Mouse (Mus musculus): ENCODE results near the gene Fam129a.

GRCm38 (mm10) chr1:151705723-151706396 lies 134.9 kb downstream of the Fam129a start:
- TF ChIP-seq ZNF384 (IDR thresholded peaks at IDR 0.05; ENCODE audit: low read depth, low read length) (peak; percentile 69), POLR2A (IDR thresholded peaks at IDR 0.05; ENCODE audit: low read depth, low read length) (no peak), CTCF (conservative IDR thresholded peaks at IDR 0.05 in 1 of 2, IDR thresholded peaks at IDR 0.05 in 1 of 2; ENCODE audit: low read depth in 2 of 2, low read length in 2 of 2) (peak; percentile 95 to 98), MAX (IDR thresholded peaks at IDR 0.05; ENCODE audit: low read length) (no peak), RAD21 (IDR thresholded peaks at IDR 0.05; ENCODE audit: low read depth, low read length) (peak; percentile 97), JUND (conservative IDR thresholded peaks at IDR 0.05; ENCODE audit: low read depth, low read length) (no peak), MAFK (IDR thresholded peaks at IDR 0.05; ENCODE audit: insufficient replicate concordance, low read length) (no peak), ZKSCAN1 (IDR thresholded peaks at IDR 0.05; ENCODE audit: borderline replicate concordance, low read depth, low read length) (no peak), ZC3H11A (IDR thresholded peaks at IDR 0.05; ENCODE audit: low read depth, low read length) (peak; percentile 74), NELFE (IDR thresholded peaks at IDR 0.05; ENCODE audit: low read depth, low read length) (no peak), USF1 (IDR thresholded peaks at IDR 0.05; ENCODE audit: low read depth, low read length) (no peak), CHD1 (IDR thresholded peaks at IDR 0.05; ENCODE audit: low read depth, low read length) (no peak), MAZ (IDR thresholded peaks at IDR 0.05; ENCODE audit: low read depth, low read length) (no peak), POLR2AphosphoS2 (IDR thresholded peaks at IDR 0.05; ENCODE audit: low read depth, low read length) (no peak)

Data from CH12.LX (cell line).